Mouse (Mus musculus) G1E (cell line): ENCODE data around the gene Mast3. TPM values are rescaled to one million over a fixed set of nuclear protein-coding genes. Genes with fewer than 3 reads are reported as not detected.

ENCODE experiments used
- ATAC-seq: 2 replicates; pipeline ENCODE4 v1.8.0; 2016; ENCODE audit warnings: mild to moderate bottlenecking; ENCODE audit not compliant: insufficient number of reproducible peaks, poor library complexity, low FRiP score, severe bottlenecking; ENCODE audit errors: extremely low read depth
- DNase-seq: peaks from one replicate; pipeline ENCODE4 v3.0.0; 2012; ENCODE audit warnings: low spot score
- H3K27me3 ChIP-seq: 2 replicates; pipeline ENCODE4 v1.6.1; 2012; ENCODE audit warnings: mild to moderate bottlenecking, low read length, inconsistent platforms; ENCODE audit not compliant: insufficient read depth
- H3K36me3 ChIP-seq: replicated peaks from 2 replicates; pipeline ENCODE3; 2012; ENCODE audit warnings: mild to moderate bottlenecking, inconsistent platforms
- H3K4me1 ChIP-seq: 2 replicates; pipeline ENCODE4 v1.6.1; 2012; ENCODE audit warnings: low read depth, low read length, inconsistent platforms, mixed read lengths; ENCODE audit not compliant: insufficient read depth
- H3K4me3 ChIP-seq: 2 replicates; pipeline ENCODE4 v1.5.1; 2012; ENCODE audit warnings: low read depth, mild to moderate bottlenecking, inconsistent platforms, low read length, moderate library complexity, mixed read lengths
- H3K9me3 ChIP-seq: replicated peaks from 2 replicates; pipeline ENCODE4 v1.6.1; 2012; ENCODE audit warnings: inconsistent platforms
- CTCF ChIP-seq: IDR thresholded peaks from 2 replicates; pipeline ENCODE4 v1.5.1; 2012; ENCODE audit warnings: low read depth, low read length, inconsistent platforms, mixed read lengths
- GATA1 ChIP-seq: IDR thresholded peaks from 2 replicates; pipeline ENCODE4 v1.6.1; 2012; ENCODE audit warnings: borderline replicate concordance, low read length, inconsistent platforms, mixed read lengths
- GATA2 ChIP-seq: IDR thresholded peaks from 2 replicates; pipeline ENCODE4 v1.6.1; 2012; ENCODE audit warnings: low read depth, low read length, inconsistent platforms, borderline replicate concordance
- POLR2AphosphoS5 ChIP-seq: IDR thresholded peaks from 2 replicates; pipeline ENCODE4 v1.6.1; 2012; ENCODE audit warnings: low read depth, low read length, inconsistent platforms; ENCODE audit not compliant: insufficient replicate concordance
- TAL1 ChIP-seq: conservative IDR thresholded peaks from 2 replicates; pipeline ENCODE4 v1.6.1; 2012; ENCODE audit warnings: low read depth, low read length, inconsistent platforms, mixed read lengths
- polyA plus RNA-seq: library from polyadenylated mRNA; stranded (reverse); fragments of >175 nt; gene quantifications from 2 replicates; pipeline ENCODE4 v1.2.3, GENCODE M21; 2012
- total RNA-seq, 2 experiments: library from RNA; stranded (forward) in 1 of 2; stranded (reverse) in 1 of 2; fragments of 200-1000 nt in 1 of 2; fragments of >200 nt in 1 of 2; fragmentation: Nextera tagmentation in 1 of 2; gene quantifications; 2 replicates each; pipeline ENCODE4 v1.2.3; 2014 to 2017

The Mast3 gene
- total and polyA plus RNA-seq, 3 experiments, result 15.7 to 323 (median 79.8) TPM

- DNase-seq, result no peak
- Histone ChIP-seq H3K9me3 (no peaks in the 10 kb centered on the region), H3K36me3 (no peaks in the 10 kb centered on the region), H3K4me1 (peaks cover 5% of the 10 kb centered on the region; the same call in 1 of the 2 replicates), H3K27me3 (peaks cover 74% of the 10 kb centered on the region), H3K4me3 (no peak overlapping the region)
- TF ChIP-seq GATA1 (no peak), POLR2AphosphoS5 (no peak), CTCF (no peak), TAL1 (no peak), GATA2 (no peak)
- ATAC-seq, result no peak
These were observed 58.2 kb downstream of the Mast3 start for GRCm38 (mm10) chr8:70746676-70747075.

- no peaks in the 10 kb centered on the region for H3K9me3 ChIP-seq
- H3K36me3 ChIP-seq, result no peaks in the 10 kb centered on the region
- ATAC-seq (no peak), DNase-seq (no peak)
- no peak overlapping the region for H3K4me3 ChIP-seq
- H3K4me1 ChIP-seq, result peaks cover 5% of the 10 kb centered on the region; the same call in 1 of the 2 replicates
- TF ChIP-seq TAL1 (no peak), GATA1 (no peak), GATA2 (no peak), CTCF (no peak), POLR2AphosphoS5 (no peak)
- H3K27me3 ChIP-seq, result peaks cover 82% of the 10 kb centered on the region
These were observed 59.1 kb downstream of the Mast3 start for GRCm38 (mm10) chr8:70745691-70746220.

- Histone ChIP-seq H3K27me3 (peaks cover 82% of the 10 kb centered on the region), H3K9me3 (no peaks in the 10 kb centered on the region), H3K4me3 (no peak overlapping the region), H3K4me1 (peaks cover 5% of the 10 kb centered on the region; the same call in 1 of the 2 replicates), H3K36me3 (no peaks in the 10 kb centered on the region)
- no peak for DNase-seq
- ATAC-seq, result no peak
- TF ChIP-seq GATA2, result no peak
- TF ChIP-seq TAL1, result no peak
- TF ChIP-seq CTCF, result no peak
- TF ChIP-seq POLR2AphosphoS5, result no peak
- TF ChIP-seq GATA1, result no peak
These were observed 60.0 kb downstream of the Mast3 start for GRCm38 (mm10) chr8:70744806-70745205.

- no peak for ATAC-seq
- Histone ChIP-seq H3K9me3 (no peaks in the 10 kb centered on the region), H3K4me1 (peaks cover 5% of the 10 kb centered on the region; the same call in 1 of the 2 replicates), H3K36me3 (no peaks in the 10 kb centered on the region), H3K27me3 (peaks cover 74% of the 10 kb centered on the region), H3K4me3 (no peak overlapping the region)
- DNase-seq, result no peak
- TF ChIP-seq TAL1 (no peak), POLR2AphosphoS5 (no peak), GATA2 (no peak), CTCF (no peak), GATA1 (no peak)
These were observed 60.9 kb downstream of the Mast3 start for GRCm38 (mm10) chr8:70743656-70744590.

GRCm38 (mm10) chr8:70742981-70743655, 61.7 kb downstream of the Mast3 start:
- ATAC-seq, result no peak
- no peak overlapping the region for H3K4me3 ChIP-seq
- DNase-seq, result no peak
- TF ChIP-seq POLR2AphosphoS5 (no peak), GATA2 (no peak), TAL1 (no peak), CTCF (no peak), GATA1 (no peak)
- H3K4me1 ChIP-seq, result peaks cover 5% of the 10 kb centered on the region; the same call in 1 of the 2 replicates
- no peaks in the 10 kb centered on the region for H3K36me3 ChIP-seq
- H3K27me3 ChIP-seq, result peaks cover 71% of the 10 kb centered on the region
- H3K9me3 ChIP-seq, result no peaks in the 10 kb centered on the region

- no peaks in the 10 kb centered on the region for H3K36me3 ChIP-seq
- no peak for DNase-seq
- H3K9me3 ChIP-seq, result no peaks in the 10 kb centered on the region
- H3K27me3 ChIP-seq, result peaks cover 66% of the 10 kb centered on the region
- H3K4me1 ChIP-seq, result peaks cover 4% of the 10 kb centered on the region; the same call in 1 of the 2 replicates
- no peak overlapping the region for H3K4me3 ChIP-seq
- ATAC-seq, result no peak
- no peak for TF ChIP-seq CTCF
- TF ChIP-seq GATA2, result no peak
- TF ChIP-seq GATA1, result no peak
- no peak for TF ChIP-seq POLR2AphosphoS5
- no peak for TF ChIP-seq TAL1
These were observed 62.7 kb downstream of the Mast3 start for GRCm38 (mm10) chr8:70742176-70742575.
